Mouse (Mus musculus) E14TG2a.4 (cell line): ENCODE data around the gene Rapgef4.

ENCODE experiments used
- H3K27me3 ChIP-seq: 2 replicates; pipeline ENCODE4 v1.6.1; 2014; ENCODE audit warnings: low read length, control low read depth; ENCODE audit not compliant: insufficient read depth
- H3K36me3 ChIP-seq: 2 replicates; pipeline ENCODE4 v1.6.1; 2014; ENCODE audit warnings: low read length, control low read depth; ENCODE audit not compliant: insufficient read depth
- H3K4me1 ChIP-seq: replicated peaks from 2 replicates; pipeline ENCODE4 v1.6.1; 2014; ENCODE audit warnings: low read depth, low read length, control low read depth
- H3K4me3 ChIP-seq: replicated peaks from 2 replicates; pipeline ENCODE4 v1.5.1; 2014; ENCODE audit warnings: mild to moderate bottlenecking, low read length
- H3K9me3 ChIP-seq: 2 replicates; pipeline ENCODE4 v1.6.1; 2014; ENCODE audit warnings: low read length, control low read depth
- CTCF ChIP-seq: conservative IDR thresholded peaks from 2 replicates; pipeline ENCODE4 v1.5.1; 2014; ENCODE audit warnings: low read length
- NANOG ChIP-seq: IDR thresholded peaks from 2 replicates; pipeline ENCODE4 v1.6.1; 2014; ENCODE audit warnings: borderline replicate concordance, low read length, mixed read lengths
- POU5F1 ChIP-seq: IDR thresholded peaks from 2 replicates; pipeline ENCODE4 v1.6.1; 2014; ENCODE audit warnings: low read length, borderline replicate concordance

Gene Rapgef4

DNA sequence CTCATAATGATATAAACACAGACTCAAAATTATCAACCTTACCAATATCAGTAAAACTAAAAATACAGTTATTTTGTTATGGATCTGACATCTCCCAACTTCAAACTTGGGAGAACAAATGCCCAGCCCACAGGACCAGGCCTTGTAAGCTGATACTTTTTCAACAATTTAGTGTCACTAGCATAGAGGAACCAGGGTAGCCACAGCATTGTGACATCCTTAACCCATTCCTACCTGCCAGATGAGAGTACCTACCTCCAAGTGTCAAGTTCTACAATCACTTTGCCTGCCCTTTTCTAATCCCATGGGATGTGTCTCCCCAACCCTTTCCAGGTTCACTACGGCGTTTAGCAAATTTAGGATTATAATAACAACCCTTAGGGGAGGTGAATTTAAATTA lies 257.4 kb downstream of the Rapgef4 start:
- Histone ChIP-seq H3K9me3 (no peaks in the 10 kb centered on the region), H3K4me3 (no peak overlapping the region), H3K36me3 (no peaks in the 10 kb centered on the region), H3K4me1 (peaks cover 14% of the 10 kb centered on the region), H3K27me3 (no peaks in the 10 kb centered on the region)
- TF ChIP-seq CTCF: no peak
- no peak for TF ChIP-seq NANOG
- no peak for TF ChIP-seq POU5F1

- peaks cover 14% of the 10 kb centered on the region for H3K4me1 ChIP-seq
- H3K9me3 ChIP-seq: no peaks in the 10 kb centered on the region
- no peaks in the 10 kb centered on the region for H3K27me3 ChIP-seq
- TF ChIP-seq POU5F1: no peak
- H3K4me3 ChIP-seq: no peak overlapping the region
- H3K36me3 ChIP-seq: no peaks in the 10 kb centered on the region
Observed at GRCm38 (mm10) chr2:72238925-72239324, 257.9 kb downstream of the Rapgef4 start.

DNA sequence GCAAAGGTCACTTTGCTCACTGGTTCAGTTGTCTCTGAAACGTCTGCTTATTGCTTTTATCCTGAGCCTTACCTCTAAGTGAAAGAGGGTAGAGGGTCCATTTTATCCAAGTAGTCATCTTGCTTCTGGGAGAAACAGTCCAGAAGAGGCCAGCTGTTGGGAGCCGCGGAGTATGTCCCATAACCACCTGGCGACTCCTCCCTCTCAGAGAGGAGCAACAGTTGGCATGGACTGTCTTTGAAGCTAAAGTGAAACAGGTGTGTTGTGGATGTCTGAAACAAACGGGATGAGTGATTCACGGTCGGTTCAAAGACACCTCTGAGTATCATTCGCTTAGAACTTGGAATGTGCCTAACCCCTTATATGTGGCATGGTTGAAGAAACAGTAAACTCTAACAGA lies 258.4 kb downstream of the Rapgef4 start:
- Histone ChIP-seq H3K4me3 (no peak overlapping the region), H3K4me1 (peaks cover 14% of the 10 kb centered on the region), H3K36me3 (no peaks in the 10 kb centered on the region), H3K27me3 (no peaks in the 10 kb centered on the region), H3K9me3 (no peaks in the 10 kb centered on the region)
- no peak for TF ChIP-seq POU5F1
- no peak for TF ChIP-seq CTCF
- TF ChIP-seq NANOG: no peak

DNA sequence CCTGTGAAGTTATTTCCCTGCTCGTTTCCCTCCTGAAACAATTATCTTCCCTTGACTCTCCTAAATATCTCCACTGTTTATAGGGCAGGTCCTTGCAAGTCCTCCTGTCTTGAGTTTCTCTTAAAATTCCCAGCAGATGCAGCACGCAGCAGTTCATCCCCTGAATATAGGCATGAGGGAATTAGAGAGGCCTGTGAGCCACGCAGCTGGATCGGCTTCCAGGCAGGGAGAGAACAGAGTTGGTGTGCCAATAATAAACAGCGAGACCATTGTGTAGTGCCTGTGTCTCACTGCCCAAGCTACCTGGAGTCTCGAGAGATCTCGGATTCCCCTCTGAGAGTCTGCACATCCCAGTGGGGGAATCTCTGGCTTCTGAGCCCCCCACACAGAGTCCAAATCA lies 259.0 kb downstream of the Rapgef4 start:
- Histone ChIP-seq H3K27me3 (no peaks in the 10 kb centered on the region), H3K36me3 (no peaks in the 10 kb centered on the region), H3K4me3 (no peak overlapping the region), H3K4me1 (peaks cover 14% of the 10 kb centered on the region), H3K9me3 (no peaks in the 10 kb centered on the region)
- TF ChIP-seq POU5F1: no peak
- TF ChIP-seq CTCF: no peak
- TF ChIP-seq NANOG: no peak

DNA sequence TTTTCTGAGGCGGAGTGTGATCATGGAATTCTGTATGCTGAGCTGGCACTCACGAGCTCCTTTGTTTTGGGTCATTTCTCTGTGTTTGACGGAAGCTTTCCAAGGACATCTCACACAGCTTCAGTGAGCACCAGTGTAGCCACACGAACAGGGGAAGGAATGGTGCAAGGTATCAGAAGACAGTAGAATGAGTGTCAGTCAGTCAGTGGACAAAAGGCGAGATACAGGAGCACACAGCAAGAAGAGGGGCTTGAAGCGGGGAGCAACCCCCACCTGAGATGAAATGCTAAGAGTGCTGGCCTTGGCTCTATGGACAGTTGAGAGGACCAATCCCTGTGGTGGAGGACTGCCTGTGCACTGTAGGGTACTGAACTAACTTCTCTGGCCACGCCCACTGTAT lies 259.7 kb downstream of the Rapgef4 start:
- peaks cover 14% of the 10 kb centered on the region for H3K4me1 ChIP-seq
- TF ChIP-seq NANOG (no peak), POU5F1 (no peak), CTCF (no peak)

GRCm38 (mm10) chr2:72241714-72242472 lies 260.9 kb downstream of the Rapgef4 start:
- TF ChIP-seq CTCF: no peak
- no peak for TF ChIP-seq POU5F1
- no peak for TF ChIP-seq NANOG
- Histone ChIP-seq H3K9me3 (no peaks in the 10 kb centered on the region), H3K4me1 (peaks cover 14% of the 10 kb centered on the region), H3K27me3 (no peaks in the 10 kb centered on the region), H3K4me3 (no peak overlapping the region), H3K36me3 (no peaks in the 10 kb centered on the region)

More for the DNA sequence above, 259.7 kb downstream of the Rapgef4 start:
- Histone ChIP-seq H3K9me3 (no peaks in the 10 kb centered on the region), H3K27me3 (no peaks in the 10 kb centered on the region), H3K4me3 (no peak overlapping the region), H3K36me3 (no peaks in the 10 kb centered on the region)

DNA sequence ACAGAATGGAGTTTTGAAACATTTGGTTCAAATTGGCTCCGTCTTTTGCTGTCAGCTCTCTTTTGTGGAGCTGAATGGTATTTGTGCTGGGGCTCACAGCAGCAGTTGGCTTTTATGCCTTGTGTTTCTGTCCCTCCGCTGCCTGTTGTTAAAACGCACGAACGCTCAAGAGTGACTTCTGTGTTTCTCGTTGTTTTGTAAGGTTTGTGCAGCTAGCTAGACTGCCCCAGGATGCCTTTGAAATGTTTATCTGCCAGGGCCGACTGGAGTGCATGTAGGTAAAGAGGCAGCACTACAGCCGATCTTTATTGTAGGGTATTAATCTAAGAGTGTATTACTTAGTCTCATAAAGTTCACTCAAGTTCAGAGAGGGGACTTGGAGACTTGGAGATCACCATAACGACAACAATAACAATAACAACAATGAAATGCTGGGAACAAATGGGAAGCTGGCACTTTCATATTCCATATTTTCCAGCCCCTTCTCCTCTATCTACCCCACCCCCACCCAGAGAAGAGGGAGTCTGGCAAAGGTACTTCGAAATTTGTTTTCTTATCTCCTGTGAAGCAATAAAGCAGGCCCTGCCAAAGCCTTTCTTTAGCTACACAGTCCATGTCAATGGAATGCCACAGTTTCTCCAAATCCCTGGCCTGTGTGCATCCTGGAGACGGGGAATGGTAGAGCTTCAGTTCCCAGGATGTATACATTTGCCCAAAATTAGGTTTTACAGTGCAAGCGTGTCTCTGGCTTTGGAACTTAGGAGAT lies 262.1 kb downstream of the Rapgef4 start:
- H3K27me3 ChIP-seq: no peaks in the 10 kb centered on the region; the same call in 1 of the 2 replicates
- H3K4me3 ChIP-seq: no peak overlapping the region

GRCm38 (mm10) chr2:72245631-72246030 lies 264.6 kb downstream of the Rapgef4 start:
- Histone ChIP-seq H3K4me3 (no peak overlapping the region), H3K4me1 (peaks cover 14% of the 10 kb centered on the region), H3K27me3 (peaks cover 6% of the 10 kb centered on the region; the same call in 1 of the 2 replicates), H3K9me3 (no peaks in the 10 kb centered on the region), H3K36me3 (no peaks in the 10 kb centered on the region)
- TF ChIP-seq NANOG: no peak

More for the DNA sequence above, 262.1 kb downstream of the Rapgef4 start:
- H3K4me1 ChIP-seq: peaks cover 14% of the 10 kb centered on the region
- TF ChIP-seq CTCF: no peak
- no peak for TF ChIP-seq POU5F1
- no peak for TF ChIP-seq NANOG
- H3K36me3 ChIP-seq: no peaks in the 10 kb centered on the region
- no peaks in the 10 kb centered on the region for H3K9me3 ChIP-seq
